Mouse (Mus musculus) leukemia stem cell, adult 10-12 weeks (primary cell): ENCODE results near the gene Pcmt1. TPM values are rescaled to one million over a fixed set of nuclear protein-coding genes. Genes with fewer than 3 reads are reported as not detected.

ENCODE experiments used
- polyA plus RNA-seq: library from polyadenylated mRNA; stranded (reverse); fragments of >175 nt; gene quantifications from 2 replicates; pipeline ENCODE4 v1.2.3, GENCODE M21; 2012; ENCODE audit warnings: low replicate concordance

Pcmt1 gene
- 35.9 and 38.3 TPM in 2 replicates for polyA plus RNA-seq

GRCm38 (mm10) chr10:7680731-7681301 lies at the start of gene Pcmt1, which contains the start of gene Lats1:
Gene Pcmt1, minus strand, starts transcription at chr10:7681136.
Gene Lats1, plus strand, starts transcription at chr10:7681214.

GRCm38 (mm10) chr10:7725751-7726500 lies 45.0 kb upstream of the Pcmt1 start, which contains the start of gene Katna1:
Gene Katna1, plus strand, starts transcription at chr10:7726000.

GRCm38 (mm10) chr10:7667342-7667802 lies 13.6 kb downstream of the Pcmt1 start, which contains the start of gene Nup43:
Gene Nup43, plus strand, starts transcription at chr10:7667503.

GRCm38 (mm10) chr10:7589592-7590233 lies 91.2 kb downstream of the Pcmt1 start, which contains the start of gene Lrp11:
Gene Lrp11, plus strand, starts transcription at chr10:7589800.

Other genes with a start within 250 kb of the Pcmt1 start
- gene Ulbp1, start 207.5 kb downstream of the Pcmt1 start, polyA plus RNA-seq, result 0.10 and 0.48 TPM in 2 replicates
- gene Lrp11, start 91.3 kb downstream of the Pcmt1 start, polyA plus RNA-seq, result 2.4 and 2.9 TPM in 2 replicates
- gene Nup43, start 13.6 kb downstream of the Pcmt1 start, polyA plus RNA-seq, result 0.38 and 1.9 TPM in 2 replicates
- gene Lats1, start 78 bp upstream of the Pcmt1 start, polyA plus RNA-seq, result 5.7 and 7.6 TPM in 2 replicates
- 0.32 and 0.92 TPM in 2 replicates for gene Katna1, start 44.9 kb upstream of the Pcmt1 start, polyA plus RNA-seq
- 14.8 and 26.1 TPM in 2 replicates for gene Ginm1, start 111.7 kb upstream of the Pcmt1 start, polyA plus RNA-seq
- 0.34 and 5.1 TPM in 2 replicates for gene Ppil4, start 111.8 kb upstream of the Pcmt1 start, polyA plus RNA-seq
- 4.9 and 5.5 TPM in 2 replicates for gene Zc3h12d, start 151.3 kb upstream of the Pcmt1 start, polyA plus RNA-seq